Mouse (Mus musculus): ENCODE measurements around the gene Rbms3.

GRCm38 (mm10) chr9:116533381-116533780 lies 1096.3 kb downstream of the Rbms3 start:
- TF ChIP-seq CTCF (IDR thresholded peaks at IDR 0.05; ENCODE audit: borderline replicate concordance, extremely low read depth, insufficient read depth, insufficient read length), result no peak
- TF ChIP-seq POLR2A (IDR thresholded peaks at IDR 0.05; ENCODE audit: borderline replicate concordance, extremely low read depth, insufficient read depth, insufficient read length, poor library complexity, severe bottlenecking), result no peak

All from brain, embryonic 14.5 days (tissue).